Mouse (Mus musculus) embryonic facial prominence, embryonic 12.5 days (tissue): ENCODE measurements at regions not wholly inside any gene's neighbourhood (a gene's known extent, or its start where the extent isn't known, plus 50 kb on each side); places are given as distances from the start of the nearest gene placed in this dataset. TPM values are rescaled to one million over a fixed set of nuclear protein-coding genes. Genes with fewer than 3 reads are reported as not detected.

Experiments used
- ATAC-seq: fragments of 200-750 bp; cut with Nextera tagmentation; 2 replicates; pipeline ENCODE4 v1.8.0; 2017; ENCODE audit not compliant: insufficient number of reproducible peaks, insufficient read depth, low FRiP score, low TSS enrichment
- H3K27ac ChIP-seq: fragments of 300-500 bp; sonication (generic); 2 replicates; pipeline ENCODE4 v1.5.1; 2016; ENCODE audit warnings: mild to moderate bottlenecking
- H3K27me3 ChIP-seq: fragments of 300-500 bp; sonication (generic); 2 replicates; pipeline ENCODE4 v1.6.1; 2016; ENCODE audit warnings: mild to moderate bottlenecking, moderate library complexity
- H3K36me3 ChIP-seq: fragments of 300-500 bp; sonication (generic); 2 replicates; pipeline ENCODE4 v1.6.1; 2016; ENCODE audit warnings: mild to moderate bottlenecking
- H3K4me1 ChIP-seq: fragments of 300-500 bp; sonication (generic); 2 replicates; pipeline ENCODE4 v1.6.1; 2016
- H3K4me2 ChIP-seq: fragments of 300-500 bp; sonication (generic); replicated peaks from 2 replicates; pipeline ENCODE4 v1.6.1; 2016; ENCODE audit warnings: mild to moderate bottlenecking, moderate library complexity
- H3K4me3 ChIP-seq: fragments of 300-500 bp; sonication (generic); 2 replicates; pipeline ENCODE4 v1.5.1; 2016; ENCODE audit warnings: mild to moderate bottlenecking
- H3K9ac ChIP-seq: fragments of 300-500 bp; sonication (generic); 2 replicates; pipeline ENCODE4 v1.6.1; 2016; ENCODE audit warnings: mild to moderate bottlenecking, moderate library complexity
- H3K9me3 ChIP-seq: fragments of 300-500 bp; sonication (generic); 2 replicates; pipeline ENCODE4 v1.6.1; 2016; ENCODE audit warnings: mild to moderate bottlenecking, moderate library complexity
- WGBS: fragments of 180-500 bp; shearing (Covaris S2); methylation state at CpG from one replicate; pipeline ENCODE4 v1.1.7; 2016; 5-methylcytosine and 5-hydroxymethylcytosine counted together
- microRNA-seq: library from miRNA; unstranded; fragments of <30 nt; microRNA quantifications from one replicate; pipeline ENCODE4, GENCODE M21; 2017

GRCm38 (mm10) chr8:109417971-109418370, 75.9 kb upstream of the Pmfbp1 start:
- Histone ChIP-seq H3K4me3 (no peak overlapping the region), H3K9ac (no peak overlapping the region), H3K4me2 (no peak overlapping the region), H3K36me3 (no peaks in the 10 kb centered on the region), H3K4me1 (peaks cover 11% of the 10 kb centered on the region; the same call in 1 of the 2 replicates), H3K27ac (no peak overlapping the region), H3K9me3 (no peaks in the 10 kb centered on the region), H3K27me3 (no peaks in the 10 kb centered on the region)
- 47% methylated on average over 12 of the region's 12 CpGs for WGBS
- ATAC-seq, result no peak

DNA sequence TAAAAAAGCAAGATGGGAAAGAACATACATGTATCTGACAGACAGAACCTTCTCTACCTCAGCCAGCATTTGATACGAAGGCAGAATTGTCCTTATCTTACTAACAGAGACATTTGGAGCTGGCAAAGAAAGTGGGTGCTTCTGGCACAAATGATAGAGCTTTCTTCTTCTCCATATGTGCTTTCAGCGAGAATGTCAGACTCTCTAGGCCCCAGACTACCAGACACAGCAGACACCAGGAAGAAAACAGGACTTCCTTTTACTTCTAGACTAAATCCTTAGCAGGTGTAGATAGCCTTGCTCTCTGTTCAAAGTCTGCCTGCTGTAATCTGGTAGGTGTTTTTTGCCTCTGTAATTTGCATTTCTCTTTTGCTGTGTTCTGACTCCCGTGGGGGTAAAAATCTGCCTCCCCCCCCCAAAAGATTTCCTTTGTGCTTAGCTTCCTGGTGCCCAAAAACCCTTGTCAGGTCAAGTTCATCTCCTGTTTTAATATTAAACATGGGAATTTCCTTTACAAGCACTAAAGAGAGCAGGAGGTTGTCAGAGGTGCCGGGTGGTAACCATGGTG, 74.7 kb upstream of the Pmfbp1 start:
- H3K27me3 ChIP-seq, result no peaks in the 10 kb centered on the region
- no peak overlapping the region for H3K27ac ChIP-seq
- H3K4me3 ChIP-seq, result no peak overlapping the region
- no peak overlapping the region for H3K9ac ChIP-seq
- no peaks in the 10 kb centered on the region for H3K9me3 ChIP-seq
- no peak for ATAC-seq
- peaks cover 11% of the 10 kb centered on the region; the same call in 1 of the 2 replicates for H3K4me1 ChIP-seq
- no peak overlapping the region for H3K4me2 ChIP-seq
- 50% methylated on average over 4 of the region's 4 CpGs for WGBS
- H3K36me3 ChIP-seq, result no peaks in the 10 kb centered on the region

- ATAC-seq, result no peak
- Histone ChIP-seq H3K4me2 (no peak overlapping the region), H3K4me3 (no peak overlapping the region), H3K27me3 (no peaks in the 10 kb centered on the region), H3K27ac (no peak overlapping the region), H3K9me3 (no peaks in the 10 kb centered on the region), H3K36me3 (no peaks in the 10 kb centered on the region), H3K9ac (no peak overlapping the region), H3K4me1 (no peaks in the 10 kb centered on the region)
- WGBS, result 74% methylated on average over 5 of the region's 5 CpGs
Measured at GRCm38 (mm10) chr8:109424004-109424403, 69.8 kb upstream of the Pmfbp1 start.

GRCm38 (mm10) chr8:109428551-109428950, 65.3 kb upstream of the Pmfbp1 start:
- H3K9ac ChIP-seq, result no peak overlapping the region
- no peaks in the 10 kb centered on the region for H3K36me3 ChIP-seq
- H3K4me3 ChIP-seq, result no peak overlapping the region
- no peaks in the 10 kb centered on the region for H3K9me3 ChIP-seq
- no peak overlapping the region for H3K27ac ChIP-seq
- no peaks in the 10 kb centered on the region for H3K27me3 ChIP-seq
- H3K4me1 ChIP-seq, result no peaks in the 10 kb centered on the region
- ATAC-seq, result no peak
- 86% methylated on average over 9 of the region's 9 CpGs for WGBS
- no peak overlapping the region for H3K4me2 ChIP-seq

DNA sequence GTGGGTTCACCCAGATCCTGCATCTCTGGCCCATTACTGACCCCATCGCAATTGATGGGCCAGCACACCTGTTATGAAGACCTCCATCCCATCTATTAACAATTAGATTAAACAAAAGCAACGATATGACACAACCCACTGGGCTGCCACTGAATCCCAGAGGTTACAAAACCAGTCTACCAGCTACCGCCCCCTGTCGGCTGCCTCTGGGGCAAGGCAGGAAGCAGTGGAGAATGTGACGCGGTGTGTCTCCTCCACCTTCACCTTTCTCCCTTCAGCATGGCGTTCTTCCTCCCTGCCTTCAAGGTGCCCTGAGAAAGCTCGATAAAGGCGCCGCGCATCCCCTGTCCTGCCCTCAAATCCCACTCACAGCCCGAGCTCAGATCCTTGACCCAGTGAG, 59.3 kb upstream of the Pmfbp1 start:
- WGBS, result 91% methylated on average over 12 of the region's 12 CpGs
- Histone ChIP-seq H3K27ac (no peak overlapping the region), H3K4me2 (no peak overlapping the region), H3K4me3 (no peak overlapping the region), H3K9me3 (peaks cover 3% of the 10 kb centered on the region; the same call in 1 of the 2 replicates), H3K27me3 (no peaks in the 10 kb centered on the region), H3K9ac (no peak overlapping the region), H3K36me3 (no peaks in the 10 kb centered on the region), H3K4me1 (no peaks in the 10 kb centered on the region)
- ATAC-seq, result no peak

- H3K36me3 ChIP-seq, result no peaks in the 10 kb centered on the region
- no peak overlapping the region for H3K27ac ChIP-seq
- no peaks in the 10 kb centered on the region for H3K27me3 ChIP-seq
- peaks cover 3% of the 10 kb centered on the region; the same call in 1 of the 2 replicates for H3K9me3 ChIP-seq
- H3K4me3 ChIP-seq, result no peak overlapping the region
- H3K4me1 ChIP-seq, result no peaks in the 10 kb centered on the region
- H3K9ac ChIP-seq, result no peak overlapping the region
- H3K4me2 ChIP-seq, result no peak overlapping the region
- 96% methylated on average over 4 of the region's 4 CpGs for WGBS
- no peak for ATAC-seq
Measured at GRCm38 (mm10) chr8:109436056-109436455, 57.8 kb upstream of the Pmfbp1 start.

- Histone ChIP-seq H3K27ac (no peak overlapping the region), H3K4me2 (0 out of 2 replicates have a peak overlapping the region, but pooled peaks have one; percentile 23), H3K27me3 (no peaks in the 10 kb centered on the region), H3K9me3 (peaks cover 3% of the 10 kb centered on the region; the same call in 1 of the 2 replicates), H3K36me3 (no peaks in the 10 kb centered on the region), H3K9ac (no peak overlapping the region), H3K4me3 (no peak overlapping the region), H3K4me1 (no peaks in the 10 kb centered on the region)
- WGBS, result 51% methylated on average over 19 of the region's 19 CpGs
- ATAC-seq, result no peak
Measured at GRCm38 (mm10) chr8:109436830-109437567, 56.8 kb upstream of the Pmfbp1 start.

DNA sequence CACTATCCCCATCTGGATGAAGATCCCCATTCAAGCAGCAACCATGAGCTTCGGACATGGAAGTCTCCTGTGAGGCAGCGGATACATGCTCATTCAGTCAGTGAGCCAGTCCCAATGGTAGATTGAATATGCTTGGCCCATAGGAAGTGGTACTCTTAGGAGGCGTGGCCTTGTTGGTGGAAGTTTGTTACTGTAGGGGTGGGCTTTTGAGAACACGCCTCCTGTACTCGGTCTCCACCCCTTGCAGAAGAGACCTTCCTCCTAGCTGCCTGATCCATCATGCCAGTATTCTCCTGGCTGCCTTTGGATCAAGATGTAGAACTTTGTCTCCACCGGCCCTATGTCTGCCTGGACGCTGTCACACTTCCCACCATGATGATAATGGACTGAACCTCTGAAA, 55.3 kb upstream of the Pmfbp1 start:
- Histone ChIP-seq H3K27ac (no peak overlapping the region), H3K27me3 (no peaks in the 10 kb centered on the region), H3K4me3 (no peak overlapping the region), H3K4me2 (no peak overlapping the region), H3K9ac (no peak overlapping the region), H3K4me1 (no peaks in the 10 kb centered on the region), H3K36me3 (no peaks in the 10 kb centered on the region), H3K9me3 (peaks cover 3% of the 10 kb centered on the region; the same call in 1 of the 2 replicates)
- no peak for ATAC-seq
- whole genome bisulfite sequencing, result 94% methylated on average over 7 of the region's 7 CpGs

Small RNA genes in the stretch of these regions (microRNA-seq; reads per million reads assigned to microRNA genes)
- not detected for gene Gm23163
